Mouse (Mus musculus) stomach, postnatal 0 days (tissue): ENCODE measurements around the gene Selenom.

Experiments used
- CTCF ChIP-seq: IDR thresholded peaks from 2 replicates; pipeline ENCODE4 v1.5.1; 2016; ENCODE audit warnings: antibody characterized with exemption, low read depth, mild to moderate bottlenecking, moderate library complexity
- EP300 ChIP-seq: optimal IDR thresholded peaks from 2 replicates; pipeline ENCODE3; 2016; ENCODE audit warnings: antibody characterized with exemption

- TF ChIP-seq CTCF, result no peak
- TF ChIP-seq EP300, result no peak
Measured at GRCm38 (mm10) chr11:3515637-3516036, 1.2 kb downstream of the Selenom start.
